Mouse (Mus musculus) CD8-positive naive resting alpha-beta T cell, adult 57 days (primary cell): ENCODE results near the gene Olfr131. TPM values are rescaled to one million over a fixed set of nuclear protein-coding genes. Genes with fewer than 3 reads are reported as not detected.

Source experiments
- total RNA-seq: library from RNA; stranded (reverse); gene quantifications from one replicate; pipeline ENCODE4 v1.2.4, GENCODE M21; 2023

The Olfr131 gene
- not detected for total RNA-seq

GRCm38 (mm10) chr17:38088593-38088992 is at the start of gene Olfr131:
Gene Olfr131, minus strand, starts transcription at chr17:38088693.

GRCm38 (mm10) chr17:38134426-38134825 is 45.9 kb upstream of the Olfr131 start, which contains the start of gene Olfr132:
Gene Olfr132, minus strand, starts transcription at chr17:38134526.

DNA sequence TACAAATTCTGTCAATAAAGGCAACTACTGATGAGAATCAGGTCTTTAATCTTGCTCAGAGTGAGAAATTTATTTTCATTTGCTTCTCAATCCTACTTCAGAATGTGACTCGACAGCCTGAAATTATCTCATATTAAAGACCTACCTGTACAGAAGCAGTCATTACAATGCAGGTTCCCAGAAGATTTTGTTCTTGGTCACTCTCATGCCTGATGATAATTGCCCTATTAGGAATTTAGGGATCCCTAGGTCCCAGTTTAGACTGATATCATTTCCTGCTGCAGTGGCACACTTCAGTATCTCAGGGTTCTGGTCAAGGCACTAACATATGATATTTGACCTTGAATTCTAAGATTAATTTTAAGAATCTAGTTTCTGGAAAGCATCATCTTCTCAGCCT is 24.9 kb downstream of the Olfr131 start, which contains the start of gene Olfr130:
Gene Olfr130, plus strand, starts transcription at position 301 of the 400 bp plus-strand sequence.

GRCm38 (mm10) chr17:38059979-38060378 is 28.5 kb downstream of the Olfr131 start, which contains the start of gene Olfr129:
Gene Olfr129, minus strand, starts transcription at chr17:38060079.

Other genes with a start within 250 kb of the Olfr131 start
- not detected for gene Olfr126, start 241.2 kb downstream of the Olfr131 start, total RNA-seq
- gene Olfr127, start 188.3 kb downstream of the Olfr131 start, total RNA-seq = not detected
- gene Olfr128, start 168.1 kb downstream of the Olfr131 start, total RNA-seq = not detected
- gene Olfr761, start 135.6 kb downstream of the Olfr131 start, total RNA-seq = not detected
- gene Olfr129, start 28.6 kb downstream of the Olfr131 start, total RNA-seq = not detected
- gene Olfr130, start 24.8 kb downstream of the Olfr131 start, total RNA-seq = not detected
- gene Olfr132, start 45.8 kb upstream of the Olfr131 start, total RNA-seq = not detected
- gene Olfr133, start 56.6 kb upstream of the Olfr131 start, total RNA-seq = not detected
- not detected for gene Olfr134, start 82.7 kb upstream of the Olfr131 start, total RNA-seq
- not detected for gene Olfr135, start 115.6 kb upstream of the Olfr131 start, total RNA-seq
- not detected for gene Olfr138, start 172.3 kb upstream of the Olfr131 start, total RNA-seq
- gene Olfr137, start 218.9 kb upstream of the Olfr131 start, total RNA-seq = not detected
- not detected for gene Olfr136, start 241.1 kb upstream of the Olfr131 start, total RNA-seq